11 mouse cellular contexts compared by ENCODE assay signal in genomic region chr8:114707538-114708138, GRCm38 (mm10).
DNase-seq lines count a peak whose midpoint lies in the region; ATAC-seq lines count a peak whose summit lies in the region.
"Had no signal": no experiment of that assay in that cellular context is flagged by ENCODE, and none has a peak within 500 bp of the region (broad histone marks: within the 10 kb centered on the region; RNA-seq: fewer than 3 reads in every experiment).

No protein-coding gene starts in this region.

- 9% methylated on average over 15 of the region's 15 CpGs for WGBS in kidney, embryonic 16.5 days
- WGBS in neural tube, embryonic 15.5 days, result 6% methylated on average over 15 of the region's 15 CpGs

- peak overlapping the region; percentile 44 for H3K4me2 ChIP-seq in kidney, embryonic 16.5 days (replicated peaks; ENCODE audit: low read depth, low read length)
- H3K4me2 ChIP-seq in neural tube, embryonic 15.5 days, result peak overlapping the region; percentile 41
- H3K4me2 ChIP-seq: heart, embryonic 13.5 days had no signal

- H3K9ac ChIP-seq in kidney, embryonic 16.5 days (replicated peaks; ENCODE audit: low read length), result no peak overlapping the region; the same call in 1 of the 2 replicates
- no peak overlapping the region for H3K9ac ChIP-seq in neural tube, embryonic 15.5 days (replicated peaks)
- H3K9ac ChIP-seq: heart, embryonic 13.5 days had no signal

- H3K4me1 ChIP-seq in kidney, embryonic 16.5 days (ENCODE audit: insufficient read depth, low read length), result peaks cover 35% of the 10 kb centered on the region
- H3K4me1 ChIP-seq in neural tube, embryonic 15.5 days, result peaks cover 34% of the 10 kb centered on the region

- H3K9me3 ChIP-seq in kidney, embryonic 16.5 days (ENCODE audit: low read length), result no peaks in the 10 kb centered on the region
- H3K9me3 ChIP-seq in neural tube, embryonic 15.5 days (replicated peaks), result no peaks in the 10 kb centered on the region
- H3K9me3 ChIP-seq: heart, embryonic 13.5 days had no signal

- H3K27ac ChIP-seq in kidney, embryonic 16.5 days (ENCODE audit: low read length), result peak overlapping the region; percentile 58
- peak overlapping the region; percentile 45 for H3K27ac ChIP-seq in neural tube, embryonic 15.5 days (replicated peaks)
- H3K27ac ChIP-seq: heart, embryonic 13.5 days had no signal

- DNase-seq in adrenal gland, adult (ENCODE audit: inconsistent age in 2 of 2, low spot score in 1 of 2), result peak; percentile 40 to 83
- no peak for DNase-seq in adrenal gland, postnatal 4 days (ENCODE audit: low spot score in 2 of 2)
- DNase-seq in kidney, postnatal 25 days, result no peak
- peak; percentile 35 to 57 for DNase-seq in kidney, postnatal 4 days
- DNase-seq in heart, postnatal 14 days, result no peak
- no peak for DNase-seq in layer of hippocampus, postnatal 36 days
- DNase-seq: liver; thymus, postnatal 14 days had no signal

- no peaks in the 10 kb centered on the region for H3K27me3 ChIP-seq in kidney, embryonic 16.5 days (ENCODE audit: insufficient read depth, low read length)
- no peaks in the 10 kb centered on the region for H3K27me3 ChIP-seq in neural tube, embryonic 15.5 days (replicated peaks)
- H3K27me3 ChIP-seq: heart, embryonic 13.5 days had no signal

- intact Hi-C loops in heart, postnatal 14 days (cut with DNase I), result no loop called here

- no peaks in the 10 kb centered on the region for H3K36me3 ChIP-seq in kidney, embryonic 16.5 days (ENCODE audit: insufficient read depth, low read length)
- H3K36me3 ChIP-seq in neural tube, embryonic 15.5 days, result no peaks in the 10 kb centered on the region

- peak; percentile 79 for ATAC-seq in kidney, embryonic 16.5 days (ENCODE audit: low FRiP score, low TSS enrichment)
- no peak; the same call in 1 of the 2 replicates for ATAC-seq in neural tube, embryonic 15.5 days (ENCODE audit: low FRiP score)

- H3K4me3 ChIP-seq in kidney, embryonic 16.5 days (ENCODE audit: low read length), result peak overlapping the region; percentile 27
- no peak overlapping the region for H3K4me3 ChIP-seq in neural tube, embryonic 15.5 days (replicated peaks)
- H3K4me3 ChIP-seq: heart, embryonic 13.5 days had no signal

Comparison
In these comparisons a context has a peak if more than half of its experiments do, and no peak if none do; other contexts are left out.
1. DNase-seq: peak in adrenal gland, adult (2 of 2) and kidney, postnatal 4 days (2 of 2); none in adrenal gland, postnatal 4 days (0 of 2), kidney, postnatal 25 days (0 of 2), heart, postnatal 14 days (0 of 2) and layer of hippocampus, postnatal 36 days (0 of 2).